Mouse (Mus musculus) myocyte (in vitro differentiated cells): ENCODE results near the gene Maats1.

Experiments
- CEBPB ChIP-seq: IDR thresholded peaks from 2 replicates; pipeline ENCODE4 v1.6.1; 2011; ENCODE audit warnings: mild to moderate bottlenecking, moderate library complexity; ENCODE audit not compliant: poor library complexity, insufficient read depth, severe bottlenecking
- E2F4 ChIP-seq: IDR thresholded peaks from one replicate; pipeline ENCODE4 v1.6.1; 2011; ENCODE audit warnings: mild to moderate bottlenecking, control low read depth, moderate library complexity; ENCODE audit not compliant: insufficient read depth
- MAX ChIP-seq: IDR thresholded peaks from one replicate; pipeline ENCODE4 v1.6.1; 2011; ENCODE audit warnings: low read depth, mild to moderate bottlenecking, control low read depth
- MYOD1 ChIP-seq, 3 experiments: IDR thresholded peaks; one replicate each; pipeline ENCODE4 v1.6.1; 2011; ENCODE audit warnings: control low read depth in 2 of 3, low read depth in 2 of 3, mild to moderate bottlenecking in 2 of 3, moderate library complexity in 1 of 3; ENCODE audit not compliant: insufficient read length in 2 of 3, control insufficient read depth in 1 of 3
- POLR2A ChIP-seq: IDR thresholded peaks from one replicate; pipeline ENCODE4 v1.6.1; 2011; ENCODE audit warnings: low read depth, mild to moderate bottlenecking, control low read depth, moderate library complexity; ENCODE audit not compliant: insufficient read length
- POLR2AphosphoS2 ChIP-seq: IDR thresholded peaks from one replicate; pipeline ENCODE4 v1.6.1; 2011; ENCODE audit warnings: low read depth, control low read depth; ENCODE audit not compliant: insufficient read length
- TCF12 ChIP-seq: IDR thresholded peaks from one replicate; pipeline ENCODE4 v1.6.1; 2011; ENCODE audit warnings: mild to moderate bottlenecking, control low read depth; ENCODE audit not compliant: poor library complexity, insufficient read depth, severe bottlenecking
- TCF3 ChIP-seq: IDR thresholded peaks from one replicate; pipeline ENCODE4 v1.6.1; 2011; ENCODE audit warnings: low read depth, control low read depth; ENCODE audit not compliant: insufficient read length

GRCm38 (mm10) chr16:38255107-38255506 lies 86.8 kb downstream of the Maats1 start:
- no peak for TF ChIP-seq POLR2A
- no peak for TF ChIP-seq E2F4
- no peak for TF ChIP-seq POLR2AphosphoS2
- no peak for TF ChIP-seq TCF12
- TF ChIP-seq CEBPB, result no peak
- TF ChIP-seq TCF3, result no peak
- TF ChIP-seq MAX, result no peak
- no peak for TF ChIP-seq MYOD1 (IDR thresholded peaks at IDR 0.05; ENCODE audit: control insufficient read depth in 1 of 3, insufficient read length in 2 of 3, low read depth in 2 of 3)
